Mouse (Mus musculus) embryonic facial prominence, embryonic 11.5 days (tissue): Measurements from ENCODE around the gene Tiprl. TPM values are rescaled to one million over a fixed set of nuclear protein-coding genes. Genes with fewer than 3 reads are reported as not detected.

Source experiments
- ATAC-seq: fragments of 200-750 bp; cut with Nextera tagmentation; replicated peaks from 2 replicates; pipeline ENCODE4 v1.8.0; 2017; ENCODE audit warnings: low read depth; ENCODE audit not compliant: insufficient number of reproducible peaks, low FRiP score, low TSS enrichment
- DNase-seq: peaks from one replicate; pipeline ENCODE4 v3.0.0-alpha.2; 2015; ENCODE audit warnings: low spot score
- H3K27ac ChIP-seq: fragments of 300-500 bp; sonication (generic); replicated peaks from 2 replicates; pipeline ENCODE4 v1.5.1; 2014; ENCODE audit warnings: mild to moderate bottlenecking, low read depth, low read length, control low read depth
- H3K27me3 ChIP-seq: fragments of 300-500 bp; sonication (generic); 2 replicates; pipeline ENCODE4 v1.6.1; 2014; ENCODE audit warnings: mild to moderate bottlenecking, low read length, moderate library complexity, mixed read lengths; ENCODE audit not compliant: control insufficient read depth, insufficient read depth
- H3K36me3 ChIP-seq: fragments of 300-500 bp; sonication (generic); replicated peaks from 2 replicates; pipeline ENCODE4 v1.6.1; 2014; ENCODE audit warnings: low read depth, mild to moderate bottlenecking, low read length, moderate library complexity, mixed read lengths; ENCODE audit not compliant: control insufficient read depth, insufficient read depth
- H3K4me1 ChIP-seq: fragments of 300-500 bp; sonication (generic); 2 replicates; pipeline ENCODE4 v1.6.1; 2014; ENCODE audit warnings: low read length, mixed read lengths; ENCODE audit not compliant: control insufficient read depth, insufficient read depth
- H3K4me2 ChIP-seq: fragments of 300-500 bp; sonication (generic); 2 replicates; pipeline ENCODE4 v1.6.1; 2014; ENCODE audit warnings: low read depth, mild to moderate bottlenecking, control low read depth, low read length, moderate library complexity
- H3K4me3 ChIP-seq: fragments of 300-500 bp; sonication (generic); 2 replicates; pipeline ENCODE4 v1.5.1; 2014; ENCODE audit warnings: low read depth, low read length, control low read depth
- H3K9ac ChIP-seq: fragments of 300-500 bp; sonication (generic); replicated peaks from 2 replicates; pipeline ENCODE4 v1.6.1; 2014; ENCODE audit warnings: mild to moderate bottlenecking, control low read depth, low read length
- H3K9me3 ChIP-seq: fragments of 300-500 bp; sonication (generic); replicated peaks from 2 replicates; pipeline ENCODE4 v1.6.1; 2016; ENCODE audit warnings: mild to moderate bottlenecking, low read length, inconsistent platforms, mixed read lengths; ENCODE audit not compliant: control insufficient read depth
- WGBS: fragments of 180-500 bp; shearing (Covaris S2); extraction: QIAGEN DNeasy Blood & Tissue Kit; methylation state at CpG from one replicate; pipeline ENCODE4 v1.1.7; 2014; 5-methylcytosine and 5-hydroxymethylcytosine counted together
- polyA plus RNA-seq: library from polyadenylated mRNA; unstranded; fragments of >200 nt; fragmentation: Nextera tagmentation; extraction: Ambion mirVana; gene quantifications from 2 replicates; pipeline ENCODE4 v1.2.1, GENCODE M21; 2014

Tiprl gene
- polyA plus RNA-seq, 1 experiment from 2014 or later = 120 TPM

DNA sequence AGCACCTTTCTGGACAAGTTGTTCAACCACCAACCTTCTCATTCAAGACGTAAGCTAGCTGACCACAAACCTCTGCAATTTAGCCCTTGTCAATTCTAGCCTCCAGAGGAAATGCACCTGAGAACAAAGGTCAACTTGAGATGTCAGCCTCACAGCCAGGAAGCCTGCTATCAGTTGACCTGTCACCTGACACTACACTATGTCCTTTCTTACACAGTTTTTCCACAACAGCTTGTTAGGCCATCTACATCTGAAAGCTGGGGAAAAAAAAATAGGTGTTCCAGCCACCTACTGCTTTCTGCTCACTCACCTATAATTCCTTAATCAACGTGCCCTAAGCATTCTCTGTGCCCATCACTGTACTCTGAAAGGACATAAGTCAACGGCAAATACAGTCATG is 52.6 kb downstream of the Tiprl start:
- Histone ChIP-seq H3K4me3 (no peak overlapping the region), H3K27ac (no peak overlapping the region), H3K4me2 (no peak overlapping the region), H3K9ac (no peak overlapping the region), H3K4me1 (no peaks in the 10 kb centered on the region), H3K27me3 (no peaks in the 10 kb centered on the region), H3K9me3 (no peaks in the 10 kb centered on the region), H3K36me3 (no peaks in the 10 kb centered on the region)
- 79% methylated on average over 3 of the region's 3 CpGs for WGBS
- DNase-seq (no peak), ATAC-seq (no peak)

DNA sequence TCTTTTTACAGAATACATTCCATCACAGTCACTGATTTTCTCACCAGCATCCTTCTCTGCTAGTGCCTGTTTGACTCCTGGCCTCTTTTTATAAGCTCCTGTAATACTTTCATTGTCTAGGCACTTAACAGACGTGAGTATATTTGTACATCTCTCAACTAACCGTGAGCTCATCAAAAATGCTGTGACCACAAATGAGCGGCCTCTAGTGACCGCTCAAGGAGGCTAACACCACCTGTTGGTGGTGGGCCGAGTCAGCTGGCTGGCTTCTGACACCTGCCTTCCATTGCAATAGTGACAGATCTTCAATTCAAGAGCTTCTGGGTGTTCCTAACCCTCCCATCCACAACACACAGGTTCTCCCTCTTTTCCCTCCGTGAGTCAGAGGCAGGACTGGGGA is 53.4 kb downstream of the Tiprl start:
- H3K27ac ChIP-seq = no peak overlapping the region
- no peak for ATAC-seq
- DNase-seq = no peak
- no peak overlapping the region for H3K4me3 ChIP-seq
- no peaks in the 10 kb centered on the region for H3K36me3 ChIP-seq
- no peaks in the 10 kb centered on the region for H3K4me1 ChIP-seq
- 69% methylated on average over 6 of the region's 6 CpGs for WGBS
- no peaks in the 10 kb centered on the region for H3K9me3 ChIP-seq
- H3K9ac ChIP-seq = no peak overlapping the region
- no peak overlapping the region for H3K4me2 ChIP-seq
- no peaks in the 10 kb centered on the region for H3K27me3 ChIP-seq

DNA sequence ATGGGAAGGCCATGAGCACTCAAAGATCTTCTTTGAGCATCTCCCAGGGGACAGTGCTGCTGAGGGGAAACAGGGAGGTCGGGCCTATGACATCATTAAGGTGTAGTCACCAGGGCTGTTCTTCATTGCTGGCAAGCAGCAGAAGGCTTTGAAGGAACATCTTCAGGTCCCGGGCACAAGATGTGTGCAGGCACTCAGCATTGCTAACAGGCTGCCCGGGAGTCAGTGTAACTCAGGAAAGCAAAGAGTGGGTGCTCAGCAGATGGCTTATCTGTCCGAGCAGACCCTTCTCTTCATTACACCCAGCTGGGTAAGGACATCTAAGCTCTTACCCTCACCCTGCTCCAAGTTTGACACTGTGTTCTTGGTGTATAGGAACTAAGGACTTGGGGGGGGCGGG is 57.5 kb downstream of the Tiprl start:
- no peak overlapping the region for H3K27ac ChIP-seq
- H3K36me3 ChIP-seq = no peaks in the 10 kb centered on the region
- no peaks in the 10 kb centered on the region for H3K27me3 ChIP-seq
- no peak for ATAC-seq
- no peak for DNase-seq
- H3K9me3 ChIP-seq = no peaks in the 10 kb centered on the region
- H3K4me2 ChIP-seq = no peak overlapping the region
- H3K9ac ChIP-seq = no peak overlapping the region
- H3K4me3 ChIP-seq = no peak overlapping the region
- no peaks in the 10 kb centered on the region for H3K4me1 ChIP-seq
- 77% methylated on average over 5 of the region's 5 CpGs for WGBS

DNA sequence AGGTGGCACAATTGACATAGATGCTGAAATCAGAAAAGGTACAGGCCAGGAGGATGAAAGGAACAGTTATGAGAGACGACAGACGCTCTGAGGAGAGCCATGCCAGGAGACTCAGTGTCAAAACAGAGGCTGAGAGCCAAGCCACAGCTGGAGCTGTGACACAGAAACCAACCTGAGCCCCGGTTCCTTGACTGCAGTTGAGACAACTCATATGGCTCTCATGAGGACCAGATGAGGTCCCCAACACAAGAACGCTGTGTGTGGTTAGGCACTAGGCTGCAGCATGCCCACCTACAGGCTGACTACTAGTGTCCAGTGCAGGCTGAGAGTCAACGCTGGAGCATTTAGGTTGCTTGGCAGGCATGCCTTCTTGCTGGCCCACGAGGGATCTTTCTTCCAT is 58.7 kb downstream of the Tiprl start:
- Histone ChIP-seq H3K4me3 (no peak overlapping the region), H3K4me2 (no peak overlapping the region), H3K27me3 (no peaks in the 10 kb centered on the region), H3K4me1 (no peaks in the 10 kb centered on the region), H3K27ac (no peak overlapping the region), H3K36me3 (no peaks in the 10 kb centered on the region), H3K9me3 (no peaks in the 10 kb centered on the region), H3K9ac (no peak overlapping the region)
- DNase-seq = no peak
- no peak for ATAC-seq
- 87% methylated on average over 6 of the region's 6 CpGs for WGBS

DNA sequence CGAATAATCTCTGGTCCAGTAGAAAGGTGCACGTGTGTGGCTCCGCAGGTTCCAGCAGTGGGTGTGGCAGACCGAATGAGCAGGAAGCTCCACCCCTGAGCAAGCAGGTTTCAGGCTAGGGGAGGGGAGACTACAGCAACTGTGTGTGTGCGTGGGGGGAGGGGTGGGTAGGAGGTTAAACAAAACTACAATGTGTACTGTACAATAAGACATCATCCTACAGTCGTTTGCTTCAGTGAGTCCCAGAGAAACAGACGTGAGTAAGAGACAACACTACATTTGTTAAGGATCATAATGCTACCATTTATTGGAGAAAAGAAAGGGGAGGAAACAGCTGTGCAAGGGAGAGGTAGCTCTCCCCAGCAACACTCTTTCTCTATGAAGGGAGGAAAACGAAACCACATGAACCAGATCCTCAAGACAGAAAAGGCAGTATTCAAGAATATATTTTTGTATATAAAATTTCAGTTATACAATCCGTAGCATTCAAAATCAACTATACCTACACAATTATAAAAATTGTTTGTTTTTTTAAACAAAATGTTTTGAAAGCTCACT is 62.7 kb downstream of the Tiprl start:
- Histone ChIP-seq H3K4me3 (no peak overlapping the region), H3K36me3 (no peaks in the 10 kb centered on the region), H3K4me1 (no peaks in the 10 kb centered on the region), H3K9ac (no peak overlapping the region), H3K27me3 (no peaks in the 10 kb centered on the region), H3K27ac (no peak overlapping the region), H3K9me3 (no peaks in the 10 kb centered on the region), H3K4me2 (no peak overlapping the region)
- no peak for ATAC-seq
- no peak for DNase-seq
- WGBS = 50% methylated on average over 6 of the region's 9 CpGs

DNA sequence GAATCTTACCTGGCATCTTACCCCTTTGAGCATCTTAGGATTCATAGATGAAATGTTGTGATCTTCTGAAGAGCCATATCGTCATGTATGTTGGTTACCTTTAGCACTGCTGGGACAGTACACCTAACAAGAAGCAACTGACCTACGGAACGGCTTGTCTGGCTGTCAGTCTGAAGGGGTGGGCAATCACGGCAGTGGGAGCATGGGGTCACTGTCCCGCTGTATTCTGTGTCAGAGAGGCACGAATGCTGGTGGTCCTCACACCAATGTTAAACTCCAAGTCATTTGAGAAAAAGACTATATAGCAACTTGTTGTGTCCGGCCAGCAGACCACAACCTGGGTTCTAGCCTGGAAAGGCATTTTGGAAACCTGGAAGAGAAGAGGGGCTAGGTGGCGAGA is 65.5 kb downstream of the Tiprl start:
- Histone ChIP-seq H3K4me3 (no peak overlapping the region), H3K4me2 (no peak overlapping the region), H3K9ac (no peak overlapping the region), H3K27me3 (no peaks in the 10 kb centered on the region), H3K36me3 (no peaks in the 10 kb centered on the region), H3K9me3 (no peaks in the 10 kb centered on the region), H3K27ac (no peak overlapping the region), H3K4me1 (no peaks in the 10 kb centered on the region)
- DNase-seq (no peak), ATAC-seq (no peak)
- 84% methylated on average over 7 of the region's 8 CpGs for WGBS

DNA sequence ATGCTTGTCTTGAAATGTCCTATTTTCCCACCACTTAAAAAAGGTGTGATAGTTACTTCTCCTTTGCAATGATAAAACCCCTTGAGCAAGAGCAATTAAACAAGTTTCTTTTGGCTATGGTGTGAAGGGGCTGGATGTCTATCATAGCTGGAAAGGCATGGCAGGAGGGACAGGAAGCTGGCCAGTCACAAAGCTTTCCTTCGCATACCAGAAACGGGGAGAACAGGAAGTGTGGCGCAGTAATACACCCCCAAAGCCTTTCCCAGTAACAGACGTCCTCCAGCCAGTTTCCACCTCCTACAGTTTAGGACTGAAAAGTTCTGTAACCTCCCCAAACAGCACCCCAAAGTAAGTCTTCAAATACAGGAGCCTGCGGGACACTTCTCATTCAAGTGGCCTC is 66.6 kb downstream of the Tiprl start:
- ATAC-seq (no peak), DNase-seq (no peak)
- H3K27ac ChIP-seq = no peak overlapping the region
- WGBS = 67% methylated on average over 5 of the region's 5 CpGs
- no peaks in the 10 kb centered on the region for H3K9me3 ChIP-seq
- H3K36me3 ChIP-seq = no peaks in the 10 kb centered on the region
- H3K4me3 ChIP-seq = no peak overlapping the region
- no peak overlapping the region for H3K4me2 ChIP-seq
- no peaks in the 10 kb centered on the region for H3K27me3 ChIP-seq
- no peak overlapping the region for H3K9ac ChIP-seq
- H3K4me1 ChIP-seq = no peaks in the 10 kb centered on the region

DNA sequence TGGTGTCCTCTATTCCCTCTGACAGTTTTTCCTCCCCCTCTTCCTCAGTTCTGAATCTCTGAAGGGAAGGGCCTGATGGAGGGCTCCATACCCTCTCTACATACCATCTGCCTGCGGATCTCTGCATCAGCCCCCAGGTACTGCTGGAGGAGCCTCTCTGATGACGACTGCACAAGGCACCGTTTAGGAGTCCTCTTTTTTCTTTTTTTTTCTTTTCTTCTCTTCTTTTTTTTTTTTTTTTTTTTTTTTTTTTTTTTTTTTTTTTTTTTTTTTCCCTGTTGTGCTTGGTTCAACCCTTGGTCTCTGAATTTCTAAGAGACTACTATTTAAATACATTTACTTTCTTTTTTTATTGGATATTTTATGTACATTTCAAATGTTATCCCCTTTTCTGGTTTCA is 67.3 kb downstream of the Tiprl start:
- Histone ChIP-seq H3K4me3 (no peak overlapping the region), H3K4me2 (no peak overlapping the region), H3K27me3 (no peaks in the 10 kb centered on the region), H3K27ac (no peak overlapping the region), H3K36me3 (no peaks in the 10 kb centered on the region), H3K9me3 (no peaks in the 10 kb centered on the region), H3K9ac (no peak overlapping the region), H3K4me1 (no peaks in the 10 kb centered on the region)
- no peak for DNase-seq
- WGBS = 79% methylated on average over 3 of the region's 3 CpGs
- ATAC-seq = no peak
